9 mouse cellular contexts compared by ENCODE assay signal in genomic region chr11:50932040-50932439, GRCm38 (mm10). TPM values are rescaled to one million over a fixed set of nuclear protein-coding genes. Genes with fewer than 3 reads are reported as not detected.
DNase-seq lines count a peak whose midpoint lies in the region; ATAC-seq and TF ChIP-seq lines count a peak whose summit lies in the region.
"Had no signal": no experiment of that assay in that cellular context is flagged by ENCODE, and none has a peak within 500 bp of the region (broad histone marks: within the 10 kb centered on the region; RNA-seq: fewer than 3 reads in every experiment).

No protein-coding gene starts in this region.

- no peaks in the 10 kb centered on the region for H3K9me3 ChIP-seq in kidney, embryonic 16.5 days (ENCODE audit: low read length)
- H3K9me3 ChIP-seq in forebrain, embryonic 14.5 days (replicated peaks; ENCODE audit: control insufficient read depth, low read length) = no peaks in the 10 kb centered on the region
- H3K9me3 ChIP-seq in limb, embryonic 14.5 days (ENCODE audit: control insufficient read depth, low read length) = no peaks in the 10 kb centered on the region
- no peaks in the 10 kb centered on the region for H3K9me3 ChIP-seq in neural tube, embryonic 15.5 days (replicated peaks)

- no peak for DNase-seq in kidney, adult 18-20 months
- no peak for DNase-seq in forebrain, embryonic 14.5 days (ENCODE audit: low spot score)
- DNase-seq in limb, embryonic 14.5 days (ENCODE audit: low spot score) = no peak
- DNase-seq in cerebellum, adult 2 months = no peak
- no peak for DNase-seq in right cerebral cortex, adult 2 months (ENCODE audit: low spot score in 2 of 2)
- DNase-seq in embryo, embryonic 10.5 days (ENCODE audit: low spot score) = no peak

- no peak overlapping the region for H3K9ac ChIP-seq in kidney, embryonic 16.5 days (replicated peaks; ENCODE audit: low read length)
- H3K9ac ChIP-seq in forebrain, embryonic 14.5 days (ENCODE audit: low read length) = no peak overlapping the region
- H3K9ac ChIP-seq in limb, embryonic 14.5 days (ENCODE audit: low read depth, low read length, severe bottlenecking) = peak overlapping the region; percentile 60; the same call in 1 of the 2 replicates
- no peak overlapping the region for H3K9ac ChIP-seq in neural tube, embryonic 15.5 days (replicated peaks)

- H3K4me1 ChIP-seq in kidney, embryonic 16.5 days (ENCODE audit: insufficient read depth, low read length) = peaks cover 7% of the 10 kb centered on the region; the same call in 1 of the 2 replicates
- 0 out of 2 replicates have a peak, but pooled peaks cover 2% of the 10 kb centered on the region for H3K4me1 ChIP-seq in forebrain, embryonic 14.5 days (ENCODE audit: control insufficient read depth, insufficient read depth, low read length)
- H3K4me1 ChIP-seq in limb, embryonic 14.5 days (ENCODE audit: control insufficient read depth, insufficient read depth, low read length) = no peaks in the 10 kb centered on the region
- H3K4me1 ChIP-seq in neural tube, embryonic 15.5 days = peaks cover 11% of the 10 kb centered on the region
- no peaks in the 10 kb centered on the region for H3K4me1 ChIP-seq in cerebellum, adult 2 months (ENCODE audit: control insufficient read depth, insufficient read depth, low read length)

- H3K27ac ChIP-seq in kidney, embryonic 16.5 days (ENCODE audit: low read length) = no peak overlapping the region
- no peak overlapping the region for H3K27ac ChIP-seq in forebrain, embryonic 14.5 days (ENCODE audit: low read depth, low read length)
- H3K27ac ChIP-seq in limb, embryonic 14.5 days (replicated peaks; ENCODE audit: low read depth, low read length) = no peak overlapping the region
- peak overlapping the region; percentile 92 for H3K27ac ChIP-seq in neural tube, embryonic 15.5 days (replicated peaks)
- H3K27ac ChIP-seq in cerebellum, adult 2 months (ENCODE audit: insufficient read depth, low read length) = no peak overlapping the region

- H3K4me3 ChIP-seq in kidney, embryonic 16.5 days (ENCODE audit: low read length) = peak overlapping the region; percentile 75; the same call in 1 of the 2 replicates
- no peak overlapping the region for H3K4me3 ChIP-seq in forebrain, embryonic 14.5 days (ENCODE audit: low read depth, low read length)
- peak overlapping the region; percentile 53 for H3K4me3 ChIP-seq in limb, embryonic 14.5 days (replicated peaks; ENCODE audit: low read length)
- peak overlapping the region; percentile 70; the same call in 1 of the 2 replicates for H3K4me3 ChIP-seq in neural tube, embryonic 15.5 days (replicated peaks)
- H3K4me3 ChIP-seq in cerebellum, adult 2 months (replicated peaks; ENCODE audit: insufficient read depth, low read depth, low read length) = no peak overlapping the region

- no peaks in the 10 kb centered on the region for H3K36me3 ChIP-seq in kidney, embryonic 16.5 days (ENCODE audit: insufficient read depth, low read length)
- H3K36me3 ChIP-seq in forebrain, embryonic 14.5 days (ENCODE audit: control insufficient read depth, insufficient read depth, low read length) = no peaks in the 10 kb centered on the region
- H3K36me3 ChIP-seq in limb, embryonic 14.5 days (ENCODE audit: control insufficient read depth, insufficient read depth, low read length) = no peaks in the 10 kb centered on the region
- H3K36me3 ChIP-seq in neural tube, embryonic 15.5 days = no peaks in the 10 kb centered on the region

- 95% methylated on average over 1 of the region's 1 CpGs for WGBS in kidney, embryonic 16.5 days
- 80% methylated on average over 1 of the region's 1 CpGs for WGBS in forebrain, embryonic 14.5 days
- WGBS in limb, embryonic 14.5 days = 74% methylated on average over 1 of the region's 1 CpGs
- WGBS in neural tube, embryonic 15.5 days = 79% methylated on average over 1 of the region's 1 CpGs
- WGBS in cerebellum, adult 2 months = 73% methylated on average over 1 of the region's 1 CpGs

- no peak for TF ChIP-seq POLR2A in limb, embryonic 14.5 days (IDR thresholded peaks at IDR 0.05; ENCODE audit: borderline replicate concordance, extremely low read depth, insufficient read depth, insufficient read length)
- TF ChIP-seq POLR2A in cerebellum, adult 2 months (IDR thresholded peaks at IDR 0.05; ENCODE audit: borderline replicate concordance, insufficient read depth, low read length) = no peak

- H3K4me2 ChIP-seq in kidney, embryonic 16.5 days (replicated peaks; ENCODE audit: low read depth, low read length) = peak overlapping the region; percentile 76
- H3K4me2 ChIP-seq in forebrain, embryonic 14.5 days (ENCODE audit: low read length) = peak overlapping the region; percentile 70
- peak overlapping the region; percentile 98 for H3K4me2 ChIP-seq in limb, embryonic 14.5 days (replicated peaks; ENCODE audit: low read depth, low read length, severe bottlenecking)
- peak overlapping the region; percentile 76 for H3K4me2 ChIP-seq in neural tube, embryonic 15.5 days

- no peaks in the 10 kb centered on the region for H3K27me3 ChIP-seq in kidney, embryonic 16.5 days (ENCODE audit: insufficient read depth, low read length)
- no peaks in the 10 kb centered on the region for H3K27me3 ChIP-seq in forebrain, embryonic 14.5 days (replicated peaks; ENCODE audit: control insufficient read depth, insufficient read depth, low read length)
- H3K27me3 ChIP-seq in limb, embryonic 14.5 days (ENCODE audit: control insufficient read depth, insufficient read depth, low read length) = peaks cover 4% of the 10 kb centered on the region; the same call in 1 of the 2 replicates
- no peaks in the 10 kb centered on the region for H3K27me3 ChIP-seq in neural tube, embryonic 15.5 days (replicated peaks)
- H3K27me3 ChIP-seq in cerebellum, adult 2 months (ENCODE audit: control insufficient read depth, insufficient read depth, low read length) = no peaks in the 10 kb centered on the region

- TF ChIP-seq CTCF in cerebellum, adult 2 months (IDR thresholded peaks at IDR 0.05; ENCODE audit: borderline replicate concordance, insufficient read depth, low read depth, low read length) = no peak

- 0 out of 2 replicates have a peak, but pooled peaks have one; percentile 32 for ATAC-seq in kidney, embryonic 16.5 days (ENCODE audit: low FRiP score, low TSS enrichment)
- peak; percentile 42 for ATAC-seq in forebrain, embryonic 14.5 days
- ATAC-seq in limb, embryonic 14.5 days (ENCODE audit: low FRiP score, low read depth) = no peak
- ATAC-seq in neural tube, embryonic 15.5 days (ENCODE audit: low FRiP score) = peak; percentile 24

RNA-seq across cellular contexts. Expression of gene Zfp354b, which starts 0.6 kb away (rescaled TPM):
- polyA plus RNA-seq in kidney, embryonic 16.5 days (2015; fragmentation: Nextera tagmentation; extraction: Ambion mirVana) = 1.7 and 1.9 TPM in 2 replicates
- 3.2 and 4.3 TPM in 2 replicates for polyA plus RNA-seq in forebrain, embryonic 14.5 days (2014; fragmentation: Nextera tagmentation; extraction: Ambion mirVana)
- polyA plus RNA-seq in limb, embryonic 14.5 days (2012; rRNA removed) = 0.72 and 1.3 TPM in 2 replicates
- 1.1 and 1.7 TPM in 2 replicates for polyA plus RNA-seq in limb, embryonic 14.5 days (2014; fragmentation: Nextera tagmentation; extraction: Ambion mirVana)
- 5.2 and 5.9 TPM in 2 replicates for polyA plus RNA-seq in neural tube, embryonic 15.5 days (2015; fragmentation: Nextera tagmentation; extraction: Ambion mirVana)
- polyA plus RNA-seq in cerebellum, adult 2 months (2012; rRNA removed) = 3.5 and 3.6 TPM in 2 replicates
- polyA plus RNA-seq: spleen, adult 2 months had no signal

RNA-seq across cellular contexts. Expression of gene 4933414I15Rik, which starts 11.5 kb away (rescaled TPM):
- polyA plus RNA-seq in kidney, embryonic 16.5 days (2015; fragmentation: Nextera tagmentation; extraction: Ambion mirVana) = not detected in 2 replicates
- polyA plus RNA-seq in forebrain, embryonic 14.5 days (2014; fragmentation: Nextera tagmentation; extraction: Ambion mirVana) = not detected in 2 replicates
- polyA plus RNA-seq in limb, embryonic 14.5 days (2012; rRNA removed) = not detected in 2 replicates
- not detected in 2 replicates for polyA plus RNA-seq in limb, embryonic 14.5 days (2014; fragmentation: Nextera tagmentation; extraction: Ambion mirVana)
- not detected in 2 replicates for polyA plus RNA-seq in neural tube, embryonic 15.5 days (2015; fragmentation: Nextera tagmentation; extraction: Ambion mirVana)
- not detected in 2 replicates for polyA plus RNA-seq in cerebellum, adult 2 months (2012; rRNA removed)
- polyA plus RNA-seq: spleen, adult 2 months had no signal

RNA-seq across cellular contexts. Expression of gene Zfp2, which starts 16.1 kb away (rescaled TPM):
- polyA plus RNA-seq in kidney, embryonic 16.5 days (2015; fragmentation: Nextera tagmentation; extraction: Ambion mirVana) = 15.4 and 18.2 TPM in 2 replicates
- 51.0 and 57.0 TPM in 2 replicates for polyA plus RNA-seq in forebrain, embryonic 14.5 days (2014; fragmentation: Nextera tagmentation; extraction: Ambion mirVana)
- 4.3 and 6.1 TPM in 2 replicates for polyA plus RNA-seq in limb, embryonic 14.5 days (2012; rRNA removed)
- 11.9 and 12.6 TPM in 2 replicates for polyA plus RNA-seq in limb, embryonic 14.5 days (2014; fragmentation: Nextera tagmentation; extraction: Ambion mirVana)
- 34.9 and 38.5 TPM in 2 replicates for polyA plus RNA-seq in neural tube, embryonic 15.5 days (2015; fragmentation: Nextera tagmentation; extraction: Ambion mirVana)
- 18.8 and 19.2 TPM in 2 replicates for polyA plus RNA-seq in cerebellum, adult 2 months (2012; rRNA removed)

RNA-seq across cellular contexts. Expression of gene Prop1, which starts 21.5 kb away (rescaled TPM):
- not detected in 2 replicates for polyA plus RNA-seq in kidney, embryonic 16.5 days (2015; fragmentation: Nextera tagmentation; extraction: Ambion mirVana)
- not detected in 2 replicates for polyA plus RNA-seq in forebrain, embryonic 14.5 days (2014; fragmentation: Nextera tagmentation; extraction: Ambion mirVana)
- polyA plus RNA-seq in limb, embryonic 14.5 days (2012; rRNA removed) = 0.15 TPM in 1 of 2 replicates, not detected in the other
- polyA plus RNA-seq in limb, embryonic 14.5 days (2014; fragmentation: Nextera tagmentation; extraction: Ambion mirVana) = not detected in 2 replicates
- polyA plus RNA-seq in neural tube, embryonic 15.5 days (2015; fragmentation: Nextera tagmentation; extraction: Ambion mirVana) = not detected in 2 replicates
- not detected in 2 replicates for polyA plus RNA-seq in cerebellum, adult 2 months (2012; rRNA removed)
- polyA plus RNA-seq: spleen, adult 2 months had no signal

RNA-seq across cellular contexts. Expression of gene Olfr1378, which starts 34.3 kb away (rescaled TPM):
- polyA plus RNA-seq in kidney, embryonic 16.5 days (2015; fragmentation: Nextera tagmentation; extraction: Ambion mirVana) = not detected in 2 replicates
- polyA plus RNA-seq in forebrain, embryonic 14.5 days (2014; fragmentation: Nextera tagmentation; extraction: Ambion mirVana) = not detected in 2 replicates
- 0.09 and 0.38 TPM in 2 replicates for polyA plus RNA-seq in limb, embryonic 14.5 days (2012; rRNA removed)
- 0.14 TPM in 1 of 2 replicates, not detected in the other for polyA plus RNA-seq in limb, embryonic 14.5 days (2014; fragmentation: Nextera tagmentation; extraction: Ambion mirVana)
- polyA plus RNA-seq in neural tube, embryonic 15.5 days (2015; fragmentation: Nextera tagmentation; extraction: Ambion mirVana) = not detected in 2 replicates
- polyA plus RNA-seq in cerebellum, adult 2 months (2012; rRNA removed) = not detected in 2 replicates
- polyA plus RNA-seq: spleen, adult 2 months had no signal

Comparison
In these comparisons a context has a peak if more than half of its experiments do, and no peak if none do; other contexts are left out.
1. H3K4me3 ChIP-seq: peak in kidney, embryonic 16.5 days (single experiment), limb, embryonic 14.5 days (single experiment) and neural tube, embryonic 15.5 days (single experiment); none in forebrain, embryonic 14.5 days (single experiment) and cerebellum, adult 2 months (single experiment).
2. Peak in every context shown above with its lines, with median percentiles within 50 percentile points of each other: H3K4me2 ChIP-seq.